Mouse (Mus musculus) liver, adult 2 months (tissue): ENCODE data around the gene Adap1. TPM values are rescaled to one million over a fixed set of nuclear protein-coding genes. Genes with fewer than 3 reads are reported as not detected.

Experiments
- DNase-seq: peaks from one replicate; pipeline ENCODE4 v3.0.0-alpha.2; 2011; ENCODE audit warnings: low read depth, low spot score; ENCODE audit errors: extremely low read depth
- H3K27ac ChIP-seq: fragments of 200-500 bp; replicated peaks from 2 replicates; pipeline ENCODE4 v1.5.1; 2012; ENCODE audit warnings: low read depth, mild to moderate bottlenecking, control low read depth, inconsistent platforms, low read length; ENCODE audit not compliant: insufficient read depth
- H3K27me3 ChIP-seq: fragments of 200-500 bp; 2 replicates; pipeline ENCODE4 v1.6.1; 2012; ENCODE audit warnings: mild to moderate bottlenecking, moderate library complexity, low read length, inconsistent platforms; ENCODE audit not compliant: control insufficient read depth, insufficient read depth
- H3K36me3 ChIP-seq: fragments of 200-500 bp; 2 replicates; pipeline ENCODE4 v1.6.1; 2012; ENCODE audit warnings: low read length, inconsistent platforms; ENCODE audit not compliant: control insufficient read depth, insufficient read depth
- H3K4me1 ChIP-seq: fragments of 200-500 bp; 2 replicates; pipeline ENCODE4 v1.6.1; 2011; ENCODE audit warnings: low read length; ENCODE audit not compliant: control insufficient read depth, insufficient read depth
- H3K4me3 ChIP-seq: fragments of 200-500 bp; 2 replicates; pipeline ENCODE4 v1.5.1; 2011; ENCODE audit warnings: low read depth, mild to moderate bottlenecking, control low read depth, low read length, moderate library complexity; ENCODE audit not compliant: insufficient read depth
- H3K79me2 ChIP-seq: fragments of 200-500 bp; 2 replicates; pipeline ENCODE4 v1.6.1; 2012; ENCODE audit warnings: inconsistent platforms, mild to moderate bottlenecking, low read length, moderate library complexity; ENCODE audit not compliant: control insufficient read depth, insufficient read depth
- H3K9ac ChIP-seq: fragments of 200-500 bp; 2 replicates; pipeline ENCODE4 v1.6.1; 2012; ENCODE audit warnings: low read depth, mild to moderate bottlenecking, control low read depth, inconsistent platforms, low read length
- CTCF ChIP-seq: fragments of 200-500 bp; IDR thresholded peaks from 2 replicates; pipeline ENCODE4 v1.5.1; 2011; ENCODE audit warnings: low read depth, low read length, control low read depth
- POLR2A ChIP-seq: fragments of 200-500 bp; IDR thresholded peaks from 2 replicates; pipeline ENCODE4 v1.6.1; 2011; ENCODE audit warnings: low read length, control low read depth; ENCODE audit not compliant: insufficient read depth; ENCODE audit errors: extremely low read depth
- WGBS: fragments of 180-500 bp; shearing (Covaris S2); methylation state at CpG from one replicate; pipeline ENCODE4 v1.1.7; 2018; 5-methylcytosine and 5-hydroxymethylcytosine counted together
- polyA plus RNA-seq: library from polyadenylated mRNA; depleted of rRNA; stranded (reverse); fragments of >200 nt; gene quantifications from 2 replicates; pipeline ENCODE4 v1.2.3, GENCODE M21; 2012; rRNA removed
- total RNA-seq: library from RNA; depleted of rRNA; stranded (reverse); fragments of >200 nt; gene quantifications from 2 replicates; pipeline ENCODE4 v1.2.3, GENCODE M21; 2014; rRNA removed

Adap1 gene
- total and polyA plus RNA-seq, 2 experiments: 1.3 to 1.5 TPM

DNA sequence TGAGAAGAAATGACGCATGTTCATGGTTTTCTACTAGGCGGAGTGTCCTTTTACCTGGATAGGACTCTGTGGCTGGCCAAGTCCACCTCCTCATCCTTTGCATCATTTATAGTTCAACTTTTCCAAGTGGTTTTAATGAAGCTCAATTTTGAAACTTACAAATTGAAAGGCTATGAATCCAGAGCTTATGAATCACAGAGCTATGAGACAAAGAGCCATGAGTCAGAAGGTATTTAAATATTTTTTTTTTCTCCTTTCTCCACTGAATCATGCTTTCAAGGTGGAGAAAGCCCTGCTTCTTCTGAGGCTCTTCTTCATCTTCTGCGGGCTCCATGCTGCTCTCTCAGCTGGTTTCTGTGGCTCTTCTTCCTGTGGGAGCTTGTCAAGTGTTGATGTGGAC lies 95.7 kb downstream of the Adap1 start:
- TF ChIP-seq POLR2A (no peak), CTCF (no peak)
- no peak overlapping the region for H3K9ac ChIP-seq
- DNase-seq: no peak
- no peaks in the 10 kb centered on the region for H3K79me2 ChIP-seq
- H3K27ac ChIP-seq: no peak overlapping the region
- no peaks in the 10 kb centered on the region for H3K4me1 ChIP-seq
- WGBS: 91% methylated on average over 3 of the region's 3 CpGs
- H3K36me3 ChIP-seq: peaks cover 27% of the 10 kb centered on the region
- no peak overlapping the region for H3K4me3 ChIP-seq
- H3K27me3 ChIP-seq: no peaks in the 10 kb centered on the region

DNA sequence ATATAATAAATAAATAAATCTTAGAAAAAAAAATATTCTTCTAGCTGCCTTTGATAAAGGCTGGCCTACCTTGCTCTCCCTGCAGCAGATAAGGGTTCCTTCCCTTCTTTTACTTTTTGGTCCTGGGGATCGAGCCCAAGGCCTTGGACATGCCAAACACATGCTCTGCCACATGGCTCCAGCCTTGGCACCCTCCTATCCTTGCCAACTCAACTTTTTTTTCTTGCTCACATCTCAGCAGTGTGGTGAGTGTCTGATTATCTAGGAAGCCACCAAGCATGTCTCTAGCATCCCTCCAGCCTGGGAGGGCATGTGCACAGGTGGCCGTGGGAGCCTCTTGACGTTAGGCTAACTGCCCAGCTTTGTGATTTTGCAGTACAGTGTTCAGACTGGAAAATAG lies 97.1 kb downstream of the Adap1 start:
- H3K27ac ChIP-seq: no peak overlapping the region
- H3K36me3 ChIP-seq: peaks cover 21% of the 10 kb centered on the region; the same call in 1 of the 2 replicates
- no peaks in the 10 kb centered on the region for H3K27me3 ChIP-seq
- H3K9ac ChIP-seq: no peak overlapping the region
- H3K4me1 ChIP-seq: no peaks in the 10 kb centered on the region
- H3K79me2 ChIP-seq: no peaks in the 10 kb centered on the region
- no peak overlapping the region for H3K4me3 ChIP-seq
- WGBS: 96% methylated on average over 3 of the region's 3 CpGs
- no peak for DNase-seq
- TF ChIP-seq CTCF (no peak), POLR2A (no peak)

- H3K27ac ChIP-seq: no peak overlapping the region
- no peaks in the 10 kb centered on the region for H3K27me3 ChIP-seq
- DNase-seq: no peak
- H3K79me2 ChIP-seq: no peaks in the 10 kb centered on the region
- no peak overlapping the region for H3K4me3 ChIP-seq
- TF ChIP-seq POLR2A: no peak
- TF ChIP-seq CTCF: no peak
- no peak overlapping the region for H3K9ac ChIP-seq
- peaks cover 19% of the 10 kb centered on the region; the same call in 1 of the 2 replicates for H3K36me3 ChIP-seq
- H3K4me1 ChIP-seq: no peaks in the 10 kb centered on the region
- WGBS: 98% methylated on average over 2 of the region's 2 CpGs
Observed at GRCm38 (mm10) chr5:139227645-139228044, 97.8 kb downstream of the Adap1 start.

DNA sequence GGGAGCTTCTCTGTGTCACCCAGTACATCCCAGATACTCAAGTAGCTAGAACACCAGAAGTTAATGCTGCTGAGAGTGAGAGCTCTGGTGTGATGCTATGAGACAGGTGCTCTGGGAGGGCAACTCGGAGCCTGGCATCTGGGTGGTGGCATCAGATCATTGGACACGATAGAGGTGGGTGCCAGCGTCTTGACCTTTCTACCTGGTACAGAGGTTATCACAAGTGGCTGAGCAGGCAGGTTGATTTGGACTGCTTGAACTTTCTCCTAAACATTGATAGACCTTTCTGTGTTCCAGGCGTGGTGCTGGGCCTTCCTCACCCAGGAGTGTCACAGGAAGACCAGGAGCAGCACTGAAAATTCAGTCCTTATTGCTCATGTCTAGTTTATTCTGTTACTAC lies 98.2 kb downstream of the Adap1 start:
- H3K4me1 ChIP-seq: no peaks in the 10 kb centered on the region
- peaks cover 19% of the 10 kb centered on the region; the same call in 1 of the 2 replicates for H3K36me3 ChIP-seq
- no peak for DNase-seq
- no peak overlapping the region for H3K9ac ChIP-seq
- TF ChIP-seq CTCF: no peak
- no peak for TF ChIP-seq POLR2A
- no peaks in the 10 kb centered on the region for H3K79me2 ChIP-seq
- 94% methylated on average over 4 of the region's 4 CpGs for WGBS
- no peak overlapping the region for H3K4me3 ChIP-seq
- H3K27ac ChIP-seq: no peak overlapping the region
- no peaks in the 10 kb centered on the region for H3K27me3 ChIP-seq

DNA sequence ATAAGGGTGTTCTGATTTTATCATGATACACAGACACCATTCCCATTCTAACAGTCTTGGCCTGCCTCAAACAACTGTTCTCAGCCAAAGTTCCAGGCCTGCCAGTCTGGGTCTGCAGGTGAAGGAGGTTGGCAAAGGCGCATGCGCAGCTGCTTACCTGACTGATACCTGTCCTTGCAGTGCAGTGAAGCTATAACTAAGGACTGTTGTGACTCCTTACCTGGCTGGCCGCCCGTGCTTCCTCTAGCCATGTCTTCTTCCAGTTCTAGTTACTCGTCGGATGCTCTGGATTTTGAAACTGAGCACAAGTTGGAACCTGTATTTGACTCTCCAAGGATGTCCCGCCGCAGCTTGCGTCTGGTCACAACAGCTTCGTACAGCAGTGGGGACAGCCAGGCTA lies 102.1 kb downstream of the Adap1 start:
- TF ChIP-seq POLR2A (no peak), CTCF (no peak)
- Histone ChIP-seq H3K36me3 (peaks cover 21% of the 10 kb centered on the region), H3K9ac (no peak overlapping the region), H3K79me2 (no peaks in the 10 kb centered on the region), H3K4me3 (no peak overlapping the region), H3K27me3 (no peaks in the 10 kb centered on the region), H3K4me1 (no peaks in the 10 kb centered on the region), H3K27ac (no peak overlapping the region)
- WGBS: 92% methylated on average over 10 of the region's 10 CpGs
- no peak for DNase-seq

Other genes starting within 250 kb of the Adap1 start
- 0.37 and 0.67 TPM in 2 replicates for gene Prkar1b, start 175.6 kb downstream of the Adap1 start, total RNA-seq
- gene Prkar1b, start 175.6 kb downstream of the Adap1 start, polyA plus RNA-seq: 0.22 and 0.60 TPM in 2 replicates
- 2.7 and 3.5 TPM in 2 replicates for gene Dnaaf5, start 175.4 kb downstream of the Adap1 start, total RNA-seq
- gene Dnaaf5, start 175.4 kb downstream of the Adap1 start, polyA plus RNA-seq: 8.1 and 9.0 TPM in 2 replicates
- 15.6 and 15.8 TPM in 2 replicates for gene Sun1, start 125.0 kb downstream of the Adap1 start, total RNA-seq
- 6.7 and 8.8 TPM in 2 replicates for gene Sun1, start 125.0 kb downstream of the Adap1 start, polyA plus RNA-seq
- 20.9 and 26.5 TPM in 2 replicates for gene Get4, start 73.3 kb downstream of the Adap1 start, total RNA-seq
- gene Get4, start 73.3 kb downstream of the Adap1 start, polyA plus RNA-seq: 62.3 and 69.1 TPM in 2 replicates
- gene Cox19, start 25.8 kb upstream of the Adap1 start, total RNA-seq: 23.6 and 25.2 TPM in 2 replicates
- 82.4 and 86.1 TPM in 2 replicates for gene Cox19, start 25.8 kb upstream of the Adap1 start, polyA plus RNA-seq
- not detected in 2 replicates for gene Cyp2w1, start 27.0 kb upstream of the Adap1 start, total RNA-seq
- not detected in 2 replicates for gene Cyp2w1, start 27.0 kb upstream of the Adap1 start, polyA plus RNA-seq
- 36.5 and 57.1 TPM in 2 replicates for gene Gpr146, start 52.1 kb upstream of the Adap1 start, total RNA-seq
- 43.5 and 70.7 TPM in 2 replicates for gene Gpr146, start 52.1 kb upstream of the Adap1 start, polyA plus RNA-seq
- 0.18 and 0.54 TPM in 2 replicates for gene C130050O18Rik, start 79.7 kb upstream of the Adap1 start, total RNA-seq
- gene C130050O18Rik, start 79.7 kb upstream of the Adap1 start, polyA plus RNA-seq: 0.56 and 1.6 TPM in 2 replicates
- gene Gper1, start 97.5 kb upstream of the Adap1 start, total RNA-seq: 0.07 TPM in 1 of 2 replicates, not detected in the other
- gene Gper1, start 97.5 kb upstream of the Adap1 start, polyA plus RNA-seq: 0.02 and 0.05 TPM in 2 replicates
- gene 3110082I17Rik, start 134.9 kb upstream of the Adap1 start, total RNA-seq: 1.6 and 2.6 TPM in 2 replicates
- gene 3110082I17Rik, start 134.9 kb upstream of the Adap1 start, polyA plus RNA-seq: 2.2 and 7.4 TPM in 2 replicates
- 3.9 and 5.2 TPM in 2 replicates for gene Zfand2a, start 158.9 kb upstream of the Adap1 start, total RNA-seq
- 6.4 and 6.5 TPM in 2 replicates for gene Zfand2a, start 158.9 kb upstream of the Adap1 start, polyA plus RNA-seq
- not detected in 2 replicates for gene Uncx, start 217.9 kb upstream of the Adap1 start, total RNA-seq
- gene Uncx, start 217.9 kb upstream of the Adap1 start, polyA plus RNA-seq: not detected in 2 replicates